Mouse (Mus musculus): ENCODE measurements around the gene Pex19. TPM values are rescaled to one million over a fixed set of nuclear protein-coding genes. Genes with fewer than 3 reads are reported as not detected.

The Pex19 gene
- polyA plus RNA-seq, 1 experiment: 32.8 TPM

DNA sequence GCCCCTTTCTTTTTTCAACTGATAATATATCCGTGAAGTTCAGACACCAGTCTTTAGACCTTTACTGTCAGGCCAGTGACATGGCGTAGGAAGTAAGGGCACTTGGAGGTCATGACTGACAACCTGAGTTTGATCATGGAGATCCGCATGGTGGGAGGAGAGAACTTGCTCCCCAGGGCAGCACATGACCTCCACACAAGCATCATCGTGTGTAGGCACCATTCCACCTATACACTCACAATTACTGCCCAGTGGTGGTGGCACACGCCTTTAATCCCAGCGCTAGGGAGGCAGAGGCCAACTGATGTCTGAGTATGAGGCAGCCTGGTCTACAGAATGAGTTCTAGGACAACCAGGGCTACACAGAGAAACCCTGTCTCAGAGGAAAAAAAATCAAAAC lies 2.0 kb upstream of the Pex19 start:
- H3K27ac ChIP-seq (ENCODE audit: control insufficient read depth, insufficient read depth, low read depth, low read length, poor library complexity): no peak overlapping the region

GRCm38 (mm10) chr1:172127487-172127886 lies 932 bp downstream of the Pex19 start:
- Histone ChIP-seq H3K27ac (ENCODE audit: control insufficient read depth, insufficient read depth, low read depth, low read length, poor library complexity) (no peak overlapping the region), H3K4me3 (replicated peaks; ENCODE audit: control insufficient read depth, low read depth, low read length) (peak overlapping the region; percentile 26), H3K4me1 (ENCODE audit: control insufficient read depth, insufficient read depth, low read length) (no peaks in the 10 kb centered on the region; the same call in 1 of the 2 replicates)
- 59% methylated on average over 5 of the region's 5 CpGs for WGBS
- TF ChIP-seq CTCF (IDR thresholded peaks at IDR 0.05; ENCODE audit: control insufficient read depth, insufficient read depth, low read length): no peak
- no peak for TF ChIP-seq POLR2A (IDR thresholded peaks at IDR 0.05; ENCODE audit: borderline replicate concordance, control insufficient read depth, low read depth, low read length)

More for the DNA sequence above, 2.0 kb upstream of the Pex19 start:
- WGBS: 83% methylated on average over 6 of the region's 6 CpGs
- TF ChIP-seq CTCF (IDR thresholded peaks at IDR 0.05; ENCODE audit: control insufficient read depth, insufficient read depth, low read length) (no peak), POLR2A (IDR thresholded peaks at IDR 0.05; ENCODE audit: borderline replicate concordance, control insufficient read depth, low read depth, low read length) (no peak)
- Histone ChIP-seq H3K4me1 (ENCODE audit: control insufficient read depth, insufficient read depth, low read length) (no peaks in the 10 kb centered on the region; the same call in 1 of the 2 replicates), H3K4me3 (replicated peaks; ENCODE audit: control insufficient read depth, low read depth, low read length) (no peak overlapping the region)

GRCm38 (mm10) chr1:172128563-172128962 lies 2.0 kb downstream of the Pex19 start:
- no peak for TF ChIP-seq CTCF (IDR thresholded peaks at IDR 0.05; ENCODE audit: control insufficient read depth, insufficient read depth, low read length)
- TF ChIP-seq POLR2A (IDR thresholded peaks at IDR 0.05; ENCODE audit: borderline replicate concordance, control insufficient read depth, low read depth, low read length): no peak
- Histone ChIP-seq H3K4me1 (ENCODE audit: control insufficient read depth, insufficient read depth, low read length) (no peaks in the 10 kb centered on the region; the same call in 1 of the 2 replicates), H3K27ac (ENCODE audit: control insufficient read depth, insufficient read depth, low read depth, low read length, poor library complexity) (no peak overlapping the region), H3K4me3 (replicated peaks; ENCODE audit: control insufficient read depth, low read depth, low read length) (no peak overlapping the region)
- WGBS: 88% methylated on average over 15 of the region's 15 CpGs

GRCm38 (mm10) chr1:172129108-172129507 lies 2.6 kb downstream of the Pex19 start:
- 82% methylated on average over 2 of the region's 2 CpGs for WGBS
- H3K4me1 ChIP-seq (ENCODE audit: control insufficient read depth, insufficient read depth, low read length): no peaks in the 10 kb centered on the region; the same call in 1 of the 2 replicates
- H3K27ac ChIP-seq (ENCODE audit: control insufficient read depth, insufficient read depth, low read depth, low read length, poor library complexity): no peak overlapping the region
- TF ChIP-seq POLR2A (IDR thresholded peaks at IDR 0.05; ENCODE audit: borderline replicate concordance, control insufficient read depth, low read depth, low read length): no peak
- TF ChIP-seq CTCF (IDR thresholded peaks at IDR 0.05; ENCODE audit: control insufficient read depth, insufficient read depth, low read length): peak; percentile 28; the same call in 1 of the 2 replicates
- no peak overlapping the region for H3K4me3 ChIP-seq (replicated peaks; ENCODE audit: control insufficient read depth, low read depth, low read length)

DNA sequence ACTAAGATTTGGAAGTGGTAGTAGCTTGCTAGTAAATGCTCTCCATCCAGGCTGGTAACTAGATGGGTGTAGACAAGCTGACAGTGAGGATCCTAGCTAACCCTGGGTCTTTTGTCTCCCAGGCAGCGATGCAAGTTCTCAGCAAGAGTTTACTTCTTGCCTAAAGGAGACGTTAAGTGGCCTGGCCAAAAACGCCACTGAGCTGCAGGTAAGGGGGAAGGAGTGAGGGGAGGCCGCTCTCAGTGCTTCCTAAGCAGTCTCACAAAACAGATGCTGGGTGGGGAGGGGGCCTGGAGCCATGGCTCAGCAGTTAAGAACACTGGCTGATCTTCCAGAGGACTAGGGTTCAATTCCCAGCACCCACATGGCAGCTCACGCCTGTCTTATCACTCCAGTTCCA lies 3.2 kb downstream of the Pex19 start:
- no peak for TF ChIP-seq CTCF (IDR thresholded peaks at IDR 0.05; ENCODE audit: control insufficient read depth, insufficient read depth, low read length)
- 92% methylated on average over 5 of the region's 5 CpGs for WGBS

DNA sequence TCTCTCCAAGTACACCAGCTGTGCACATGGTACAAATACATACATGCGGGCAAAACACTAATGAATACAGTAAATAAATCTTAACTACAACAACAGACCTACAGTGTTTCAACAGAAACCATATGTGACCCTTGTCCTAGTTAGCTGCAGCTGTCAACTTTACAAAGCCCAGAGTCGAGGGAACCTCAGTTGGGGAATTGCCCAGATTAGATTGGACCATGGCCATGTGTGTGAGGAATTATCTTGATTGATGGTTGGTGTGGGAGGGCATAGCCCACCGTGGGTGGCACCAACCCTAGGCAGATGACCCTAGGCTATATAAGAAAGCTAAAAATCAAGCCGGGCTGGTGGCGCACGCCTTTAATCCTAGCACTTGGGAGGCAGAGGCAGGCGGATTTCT lies 5.8 kb downstream of the Pex19 start:
- no peaks in the 10 kb centered on the region; the same call in 1 of the 2 replicates for H3K4me1 ChIP-seq (ENCODE audit: control insufficient read depth, insufficient read depth, low read length)
- no peak overlapping the region for H3K4me3 ChIP-seq (replicated peaks; ENCODE audit: control insufficient read depth, low read depth, low read length)

More for the DNA sequence above, 3.2 kb downstream of the Pex19 start:
- no peak overlapping the region for H3K4me3 ChIP-seq (replicated peaks; ENCODE audit: control insufficient read depth, low read depth, low read length)
- H3K4me1 ChIP-seq (ENCODE audit: control insufficient read depth, insufficient read depth, low read length): no peaks in the 10 kb centered on the region; the same call in 1 of the 2 replicates
- no peak overlapping the region for H3K27ac ChIP-seq (ENCODE audit: control insufficient read depth, insufficient read depth, low read depth, low read length, poor library complexity)

GRCm38 (mm10) chr1:172133535-172133934 lies 7.0 kb downstream of the Pex19 start:
- H3K4me3 ChIP-seq (replicated peaks; ENCODE audit: control insufficient read depth, low read depth, low read length): no peak overlapping the region
- TF ChIP-seq CTCF (IDR thresholded peaks at IDR 0.05; ENCODE audit: control insufficient read depth, insufficient read depth, low read length): no peak
- TF ChIP-seq POLR2A (IDR thresholded peaks at IDR 0.05; ENCODE audit: borderline replicate concordance, control insufficient read depth, low read depth, low read length): no peak
- no peaks in the 10 kb centered on the region for H3K4me1 ChIP-seq (ENCODE audit: control insufficient read depth, insufficient read depth, low read length)
- 84% methylated on average over 7 of the region's 7 CpGs for WGBS
- no peak overlapping the region for H3K27ac ChIP-seq (ENCODE audit: control insufficient read depth, insufficient read depth, low read depth, low read length, poor library complexity)

More for the DNA sequence above, 5.8 kb downstream of the Pex19 start:
- TF ChIP-seq POLR2A (IDR thresholded peaks at IDR 0.05; ENCODE audit: borderline replicate concordance, control insufficient read depth, low read depth, low read length) (no peak), CTCF (IDR thresholded peaks at IDR 0.05; ENCODE audit: control insufficient read depth, insufficient read depth, low read length) (no peak)
- H3K27ac ChIP-seq (ENCODE audit: control insufficient read depth, insufficient read depth, low read depth, low read length, poor library complexity): no peak overlapping the region
- 88% methylated on average over 7 of the region's 7 CpGs for WGBS

DNA sequence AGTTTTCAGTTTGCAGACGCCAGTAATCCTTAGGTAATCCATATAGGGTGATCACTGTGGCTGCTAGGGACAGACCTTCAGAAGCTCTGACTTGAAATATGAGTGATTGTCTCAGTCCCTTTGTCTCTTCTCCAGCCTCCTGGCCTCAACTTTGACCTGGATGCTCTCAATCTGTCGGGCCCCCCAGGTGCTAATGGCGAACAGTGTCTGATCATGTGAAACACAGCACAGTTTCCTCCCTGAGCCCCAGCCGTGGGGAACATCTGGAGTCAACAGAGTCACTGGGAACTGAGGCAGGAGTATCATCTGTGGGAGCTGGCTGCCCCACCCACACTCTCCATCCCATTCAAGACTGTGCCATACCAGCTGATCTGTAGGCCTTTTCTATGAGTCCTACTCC lies 7.5 kb downstream of the Pex19 start:
- WGBS: 77% methylated on average over 4 of the region's 4 CpGs
- TF ChIP-seq CTCF (IDR thresholded peaks at IDR 0.05; ENCODE audit: control insufficient read depth, insufficient read depth, low read length) (no peak), POLR2A (IDR thresholded peaks at IDR 0.05; ENCODE audit: borderline replicate concordance, control insufficient read depth, low read depth, low read length) (no peak)
- H3K4me3 ChIP-seq (replicated peaks; ENCODE audit: control insufficient read depth, low read depth, low read length): no peak overlapping the region
- no peaks in the 10 kb centered on the region for H3K4me1 ChIP-seq (ENCODE audit: control insufficient read depth, insufficient read depth, low read length)
- H3K27ac ChIP-seq (ENCODE audit: control insufficient read depth, insufficient read depth, low read depth, low read length, poor library complexity): no peak overlapping the region

- Histone ChIP-seq H3K4me1 (ENCODE audit: control insufficient read depth, insufficient read depth, low read length) (no peaks in the 10 kb centered on the region), H3K4me3 (replicated peaks; ENCODE audit: control insufficient read depth, low read depth, low read length) (no peak overlapping the region), H3K27ac (ENCODE audit: control insufficient read depth, insufficient read depth, low read depth, low read length, poor library complexity) (no peak overlapping the region)
- WGBS: 74% methylated on average over 2 of the region's 2 CpGs
- TF ChIP-seq POLR2A (IDR thresholded peaks at IDR 0.05; ENCODE audit: borderline replicate concordance, control insufficient read depth, low read depth, low read length) (no peak), CTCF (IDR thresholded peaks at IDR 0.05; ENCODE audit: control insufficient read depth, insufficient read depth, low read length) (no peak)
These were observed 13.6 kb downstream of the Pex19 start for GRCm38 (mm10) chr1:172140160-172140559.

Measured in bone marrow, adult 2 months (tissue).